Mouse (Mus musculus) right cerebral cortex, postnatal 4 days (tissue): Measurements from ENCODE around the gene Spata31.

Experiments
- DNase-seq: peaks from one replicate; pipeline ENCODE4 v3.0.0-alpha.2; 2022

Gene Spata31

DNA sequence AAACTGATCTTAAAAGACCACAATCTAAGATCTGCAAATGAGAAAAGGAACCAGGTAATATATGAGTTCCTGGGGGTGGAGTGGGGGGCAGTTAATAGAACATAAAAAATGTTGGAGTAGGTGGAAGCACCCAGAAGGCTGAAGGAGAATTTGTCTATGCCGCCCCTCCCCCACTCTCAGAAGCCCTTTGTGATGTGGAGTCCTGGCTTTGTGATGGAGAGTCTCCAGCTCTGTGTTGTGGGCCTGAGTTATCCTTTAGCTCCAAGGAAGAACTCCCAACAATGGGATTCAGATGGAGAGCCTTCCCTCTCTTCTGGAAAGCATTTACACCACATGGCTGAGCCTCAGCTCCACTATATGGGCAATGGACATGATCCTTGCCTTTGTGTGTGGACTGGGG lies at the start of gene Spata31:
TSS of gene Spata31 (plus strand) at position 216 of the 400 bp plus-strand sequence.
- DNase-seq = no peak

DNA sequence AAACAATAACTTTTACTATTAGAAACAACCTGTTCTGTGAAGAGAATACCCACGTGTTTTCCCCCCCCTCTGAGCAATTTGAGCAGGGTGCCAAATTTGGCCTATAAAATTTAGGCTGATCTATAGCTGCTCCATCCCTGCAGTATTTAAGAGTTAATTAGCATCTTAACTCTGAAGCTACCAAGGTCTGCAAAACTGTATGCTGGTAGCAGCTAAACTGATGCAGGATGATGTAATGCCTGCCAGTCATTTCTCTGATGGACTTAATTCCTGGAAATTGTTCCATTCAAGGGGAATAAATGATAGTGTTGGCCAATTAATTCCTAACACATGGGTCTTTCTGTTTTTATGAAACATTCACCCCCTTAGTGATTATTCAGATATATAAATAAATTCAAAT lies 14.1 kb upstream of the Spata31 start:
- DNase-seq = no peak

DNA sequence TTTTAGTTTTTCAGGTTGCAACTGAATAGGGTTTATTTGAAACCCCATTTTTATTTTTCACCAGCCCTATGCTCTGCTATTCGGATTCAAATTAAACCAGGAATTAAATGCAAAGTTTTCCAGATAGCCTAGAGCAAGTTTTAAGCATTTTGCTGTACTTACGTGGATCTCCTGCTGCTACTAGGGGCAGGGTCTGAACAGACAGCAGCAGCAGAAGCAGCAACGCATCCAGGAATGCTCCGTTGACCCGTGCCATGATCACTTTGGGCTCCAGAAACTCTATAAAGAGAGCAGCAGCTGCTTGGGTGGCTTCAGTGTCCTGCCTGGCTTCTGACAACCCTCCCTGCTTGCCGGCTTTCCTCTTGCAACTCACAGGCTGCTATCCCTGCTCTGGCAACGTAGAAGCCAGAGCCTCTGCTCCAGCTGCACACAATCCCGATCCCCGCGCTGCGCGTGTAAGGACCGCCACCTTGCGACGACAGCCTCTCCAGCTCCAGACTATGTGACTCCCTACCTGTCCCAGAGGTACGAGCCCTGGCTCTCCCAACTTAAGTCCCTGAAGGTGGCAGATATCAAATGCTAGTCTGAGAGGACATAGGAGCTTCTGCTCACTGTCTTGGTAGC lies 13.5 kb upstream of the Spata31 start, which contains the start of gene Cntnap3:
TSS of gene Cntnap3 (minus strand) at position 371 of the 624 bp plus-strand sequence.
- peak; percentile 59 for DNase-seq
